15 mouse cellular contexts compared by ENCODE assay signal in genomic region chr3:65365921-65366710, GRCm38 (mm10).
"Had no signal": no experiment of that assay in that cellular context is flagged by ENCODE, and none has a peak within 500 bp of the region (broad histone marks: within the 10 kb centered on the region; RNA-seq: fewer than 3 reads in every experiment).

No protein-coding gene starts in this region.

- ATAC-seq: hindbrain, embryonic 16.5 days; inflammation-experienced regulatory T-cells, adult 6 months; midbrain, embryonic 15.5 days had no signal

- H3K4me2 ChIP-seq: liver, embryonic 13.5 days; lung, embryonic 15.5 days; midbrain, embryonic 11.5 days; midbrain, embryonic 15.5 days; neural tube, embryonic 13.5 days had no signal

- H3K36me3 ChIP-seq: midbrain, embryonic 15.5 days had no signal

- H3K27me3 ChIP-seq: liver, embryonic 13.5 days; lung, embryonic 15.5 days; megakaryocyte, embryonic 14.5 days; midbrain, embryonic 15.5 days; neural tube, embryonic 13.5 days had no signal

- H3K9ac ChIP-seq: liver, embryonic 13.5 days; liver, postnatal 0 days; lung, embryonic 15.5 days; midbrain, embryonic 15.5 days; neural tube, embryonic 13.5 days had no signal

- DNase-seq: liver, embryonic 13.5 days; liver, postnatal 0 days; lung, postnatal 14 days; right cerebral cortex, postnatal 25 days; thymus, postnatal 36 days had no signal

- H3K27ac ChIP-seq: left cerebral cortex, adult 2 months; limb, embryonic 10.5 days; liver, embryonic 13.5 days; lung, embryonic 15.5 days; macrophage; midbrain, embryonic 15.5 days; neural tube, embryonic 13.5 days had no signal

- H3K9me3 ChIP-seq: limb, embryonic 10.5 days; liver, embryonic 13.5 days; lung, embryonic 15.5 days; megakaryocyte, embryonic 14.5 days; midbrain, embryonic 15.5 days; neural tube, embryonic 13.5 days had no signal

- H3K4me1 ChIP-seq: liver, embryonic 13.5 days; lung, embryonic 15.5 days; midbrain, embryonic 15.5 days; neural tube, embryonic 13.5 days had no signal

- H3K4me3 ChIP-seq: left cerebral cortex, adult 2 months; limb, embryonic 10.5 days; liver, embryonic 13.5 days; lung, embryonic 15.5 days; megakaryocyte, embryonic 14.5 days; midbrain, embryonic 15.5 days; neural tube, embryonic 13.5 days had no signal
